Mouse (Mus musculus) embryonic facial prominence, embryonic 11.5 days (tissue): ENCODE results near the gene Mroh7. TPM values are rescaled to one million over a fixed set of nuclear protein-coding genes. Genes with fewer than 3 reads are reported as not detected.
"Not testable (repeated sequence)": the region's sequence is repeated elsewhere in the genome, so short reads cannot be mapped to it uniquely, and the experiment has no call there.

Experiments
- ATAC-seq: fragments of 200-750 bp; cut with Nextera tagmentation; replicated peaks from 2 replicates; pipeline ENCODE4 v1.8.0; 2017; ENCODE audit warnings: low read depth; ENCODE audit not compliant: insufficient number of reproducible peaks, low FRiP score, low TSS enrichment
- DNase-seq: peaks from one replicate; pipeline ENCODE4 v3.0.0-alpha.2; 2015; ENCODE audit warnings: low spot score
- H3K27ac ChIP-seq: fragments of 300-500 bp; sonication (generic); replicated peaks from 2 replicates; pipeline ENCODE4 v1.5.1; 2014; ENCODE audit warnings: mild to moderate bottlenecking, low read depth, low read length, control low read depth
- H3K27me3 ChIP-seq: fragments of 300-500 bp; sonication (generic); 2 replicates; pipeline ENCODE4 v1.6.1; 2014; ENCODE audit warnings: mild to moderate bottlenecking, low read length, moderate library complexity, mixed read lengths; ENCODE audit not compliant: control insufficient read depth, insufficient read depth
- H3K36me3 ChIP-seq: fragments of 300-500 bp; sonication (generic); replicated peaks from 2 replicates; pipeline ENCODE4 v1.6.1; 2014; ENCODE audit warnings: low read depth, mild to moderate bottlenecking, low read length, moderate library complexity, mixed read lengths; ENCODE audit not compliant: control insufficient read depth, insufficient read depth
- H3K4me1 ChIP-seq: fragments of 300-500 bp; sonication (generic); 2 replicates; pipeline ENCODE4 v1.6.1; 2014; ENCODE audit warnings: low read length, mixed read lengths; ENCODE audit not compliant: control insufficient read depth, insufficient read depth
- H3K4me2 ChIP-seq: fragments of 300-500 bp; sonication (generic); 2 replicates; pipeline ENCODE4 v1.6.1; 2014; ENCODE audit warnings: low read depth, mild to moderate bottlenecking, control low read depth, low read length, moderate library complexity
- H3K4me3 ChIP-seq: fragments of 300-500 bp; sonication (generic); 2 replicates; pipeline ENCODE4 v1.5.1; 2014; ENCODE audit warnings: low read depth, low read length, control low read depth
- H3K9ac ChIP-seq: fragments of 300-500 bp; sonication (generic); replicated peaks from 2 replicates; pipeline ENCODE4 v1.6.1; 2014; ENCODE audit warnings: mild to moderate bottlenecking, control low read depth, low read length
- H3K9me3 ChIP-seq: fragments of 300-500 bp; sonication (generic); replicated peaks from 2 replicates; pipeline ENCODE4 v1.6.1; 2016; ENCODE audit warnings: mild to moderate bottlenecking, low read length, inconsistent platforms, mixed read lengths; ENCODE audit not compliant: control insufficient read depth
- WGBS: fragments of 180-500 bp; shearing (Covaris S2); extraction: QIAGEN DNeasy Blood & Tissue Kit; methylation state at CpG from one replicate; pipeline ENCODE4 v1.1.7; 2014; 5-methylcytosine and 5-hydroxymethylcytosine counted together
- polyA plus RNA-seq: library from polyadenylated mRNA; unstranded; fragments of >200 nt; fragmentation: Nextera tagmentation; extraction: Ambion mirVana; gene quantifications from 2 replicates; pipeline ENCODE4 v1.2.1, GENCODE M21; 2014

The Mroh7 gene
- 0.11 TPM in 1 of 2 replicates, not detected in the other for polyA plus RNA-seq

- Histone ChIP-seq H3K4me3 (no peak within 1 kb of the TSS), H3K4me2 (no peak within 1 kb of the TSS), H3K4me1 (no peaks in the 10 kb centered on the region; the same call in 1 of the 2 replicates), H3K27me3 (no peaks in the 10 kb centered on the region), H3K9ac (no peak within 1 kb of the TSS), H3K27ac (no peak within 1 kb of the TSS), H3K9me3 (no peaks in the 10 kb centered on the region), H3K36me3 (no peaks in the 10 kb centered on the region)
- 84% methylated on average over 7 of the region's 7 CpGs for WGBS
- ATAC-seq = no peak
- no peak for DNase-seq
These were observed at the start of gene Mroh7 for GRCm38 (mm10) chr4:106730814-106731213. TSS of gene Mroh7 (minus strand) at chr4:106730925.

- Histone ChIP-seq H3K9me3 (no peaks in the 10 kb centered on the region), H3K27me3 (no peaks in the 10 kb centered on the region), H3K36me3 (no peaks in the 10 kb centered on the region), H3K27ac (no peak overlapping the region), H3K4me2 (no peak overlapping the region), H3K9ac (no peak overlapping the region), H3K4me3 (no peak overlapping the region), H3K4me1 (no peaks in the 10 kb centered on the region)
- peak; percentile 64 for ATAC-seq
- peak; percentile 58 for DNase-seq
- 19% methylated on average over 3 of the region's 3 CpGs for WGBS
These were observed 49.3 kb upstream of the Mroh7 start for GRCm38 (mm10) chr4:106780045-106780444.

GRCm38 (mm10) chr4:106778116-106778788, 47.5 kb upstream of the Mroh7 start:
- H3K36me3 ChIP-seq = no peaks in the 10 kb centered on the region
- no peaks in the 10 kb centered on the region for H3K9me3 ChIP-seq
- ATAC-seq = peak; percentile 41
- H3K4me1 ChIP-seq = no peaks in the 10 kb centered on the region
- no peak overlapping the region for H3K9ac ChIP-seq
- DNase-seq = peak; percentile 75
- WGBS = 41% methylated on average over 5 of the region's 5 CpGs
- no peak overlapping the region for H3K27ac ChIP-seq
- no peak overlapping the region for H3K4me3 ChIP-seq
- H3K4me2 ChIP-seq = no peak overlapping the region
- no peaks in the 10 kb centered on the region for H3K27me3 ChIP-seq

DNA sequence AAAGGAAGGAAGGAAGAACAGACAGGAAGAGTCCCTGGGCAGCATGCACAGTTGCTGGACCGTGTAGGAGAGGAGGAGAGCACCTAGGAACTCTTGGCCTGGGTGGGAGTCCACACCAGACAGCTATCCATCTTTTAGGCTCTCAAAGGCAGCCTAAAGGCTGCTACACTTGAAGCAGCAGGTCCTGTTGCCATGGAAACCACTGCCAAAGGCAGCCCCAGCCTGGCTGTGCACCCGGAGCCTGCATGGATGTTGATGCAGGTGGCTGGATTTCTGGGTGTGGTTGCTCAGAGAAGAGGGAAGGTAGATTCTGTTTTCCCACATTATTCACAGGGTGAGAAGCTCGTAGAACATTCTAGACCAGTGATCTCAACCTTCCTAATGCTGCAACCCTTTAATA, 46.3 kb upstream of the Mroh7 start:
- ATAC-seq = no peak
- no peak overlapping the region for H3K9ac ChIP-seq
- no peak overlapping the region for H3K27ac ChIP-seq
- no peak overlapping the region for H3K4me2 ChIP-seq
- H3K4me1 ChIP-seq = no peaks in the 10 kb centered on the region
- H3K36me3 ChIP-seq = no peaks in the 10 kb centered on the region
- WGBS = 31% methylated on average over 3 of the region's 3 CpGs
- no peaks in the 10 kb centered on the region for H3K9me3 ChIP-seq
- no peak overlapping the region for H3K4me3 ChIP-seq
- no peaks in the 10 kb centered on the region for H3K27me3 ChIP-seq
- DNase-seq = peak; percentile 81

GRCm38 (mm10) chr4:106775767-106776166, 45.0 kb upstream of the Mroh7 start:
- not testable (repeated sequence) for H3K27me3 ChIP-seq, H3K4me1 ChIP-seq, DNase-seq, H3K27ac ChIP-seq, H3K9me3 ChIP-seq, H3K4me3 ChIP-seq, H3K4me2 ChIP-seq, H3K9ac ChIP-seq, ATAC-seq, H3K36me3 ChIP-seq
- 86% methylated on average over 6 of the region's 6 CpGs for WGBS

DNA sequence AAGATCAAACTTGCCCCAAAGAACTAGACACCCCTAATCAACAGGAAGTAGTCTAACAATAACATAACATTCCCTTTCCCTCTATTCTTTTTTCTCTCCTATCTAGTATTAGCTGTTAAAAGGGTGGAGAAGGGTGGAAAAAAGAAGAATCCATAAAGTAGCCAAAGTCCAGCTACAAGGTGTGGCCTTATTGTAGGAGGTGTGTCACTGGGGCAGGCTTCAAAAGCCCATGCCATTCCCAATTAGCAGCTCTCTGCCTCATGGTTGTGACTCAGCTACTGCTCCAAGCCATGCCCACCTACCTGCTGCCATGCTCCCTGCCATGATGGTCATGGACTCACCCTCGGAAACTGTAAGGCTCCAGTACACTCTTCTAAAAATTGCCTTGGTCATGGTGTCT, 41.8 kb upstream of the Mroh7 start:
- WGBS = 83% methylated on average over 1 of the region's 1 CpGs
- H3K4me3 ChIP-seq = no peak overlapping the region
- no peaks in the 10 kb centered on the region for H3K36me3 ChIP-seq
- no peak overlapping the region for H3K27ac ChIP-seq
- no peak overlapping the region for H3K9ac ChIP-seq
- no peak for ATAC-seq
- DNase-seq = no peak
- H3K27me3 ChIP-seq = no peaks in the 10 kb centered on the region
- H3K9me3 ChIP-seq = no peaks in the 10 kb centered on the region
- H3K4me1 ChIP-seq = no peaks in the 10 kb centered on the region
- H3K4me2 ChIP-seq = no peak overlapping the region

DNA sequence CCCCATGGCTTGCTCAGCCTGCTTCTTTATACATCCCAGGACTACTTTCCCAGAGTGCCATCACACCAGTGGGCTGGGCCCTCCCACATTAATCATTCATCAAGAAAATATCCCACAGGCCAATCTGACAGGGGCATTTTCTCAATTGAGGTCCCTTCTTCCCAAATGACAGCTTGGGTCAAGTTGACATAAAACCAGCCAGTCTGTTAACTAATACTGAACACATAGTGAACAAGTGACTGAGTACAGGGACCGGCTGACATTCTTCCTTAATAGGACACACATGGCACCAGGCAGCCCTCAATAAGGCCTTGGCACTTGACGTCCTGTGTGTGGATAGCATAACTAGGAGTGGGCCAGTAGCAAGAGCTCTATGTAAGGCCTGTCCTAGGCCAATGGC, 38.6 kb upstream of the Mroh7 start:
- Histone ChIP-seq H3K36me3 (no peaks in the 10 kb centered on the region), H3K27ac (no peak overlapping the region), H3K9me3 (no peaks in the 10 kb centered on the region), H3K4me2 (no peak overlapping the region), H3K9ac (no peak overlapping the region), H3K4me3 (no peak overlapping the region), H3K27me3 (no peaks in the 10 kb centered on the region), H3K4me1 (no peaks in the 10 kb centered on the region)
- 38% methylated on average over 2 of the region's 2 CpGs for WGBS
- DNase-seq = no peak
- ATAC-seq = no peak

DNA sequence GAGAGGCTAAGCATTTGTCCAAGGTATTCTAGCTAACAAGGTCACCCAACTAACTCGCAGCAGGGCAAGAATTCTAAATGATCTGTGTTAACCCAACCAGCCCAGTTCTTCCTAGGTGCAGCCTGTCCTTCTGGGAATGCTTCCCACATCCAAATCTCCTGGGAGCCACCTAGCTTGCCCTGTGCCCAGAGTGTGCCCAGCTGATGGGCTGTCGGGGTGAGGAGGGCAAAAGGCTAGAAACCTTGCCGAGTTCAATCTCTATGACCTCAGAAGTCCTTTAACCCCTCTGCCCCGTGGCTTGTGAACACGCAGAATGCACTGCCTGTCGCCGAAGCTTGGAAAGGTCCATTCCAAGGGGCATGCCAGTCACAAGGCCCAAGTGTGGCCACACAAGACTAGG, 33.4 kb upstream of the Mroh7 start:
- no peaks in the 10 kb centered on the region for H3K27me3 ChIP-seq
- H3K4me3 ChIP-seq = no peak overlapping the region
- no peak overlapping the region for H3K27ac ChIP-seq
- H3K4me2 ChIP-seq = no peak overlapping the region
- H3K9me3 ChIP-seq = no peaks in the 10 kb centered on the region
- no peak for ATAC-seq
- WGBS = 64% methylated on average over 7 of the region's 7 CpGs
- no peak overlapping the region for H3K9ac ChIP-seq
- no peaks in the 10 kb centered on the region for H3K4me1 ChIP-seq
- no peak for DNase-seq
- no peaks in the 10 kb centered on the region for H3K36me3 ChIP-seq
